Mouse (Mus musculus) thymus, postnatal 14 days (tissue): ENCODE results near the gene Smtn.
A peak's percentile ranks its signal among the peaks of the same experiment; 100 is the strongest.

ENCODE experiments used
- DNase-seq: peaks from one replicate; pipeline ENCODE4 v3.0.0; 2021

Gene Smtn

GRCm38 (mm10) chr11:3526207-3526606, 14.2 kb downstream of the Smtn start:
- DNase-seq, result no peak

GRCm38 (mm10) chr11:3525560-3525959, 14.9 kb downstream of the Smtn start:
- no peak for DNase-seq

- DNase-seq, result no peak
These were observed 16.4 kb downstream of the Smtn start for GRCm38 (mm10) chr11:3523840-3524582.

GRCm38 (mm10) chr11:3522285-3523000, 18.0 kb downstream of the Smtn start:
- no peak for DNase-seq

- DNase-seq, result no peak
These were observed 18.8 kb downstream of the Smtn start for GRCm38 (mm10) chr11:3521339-3522224.

GRCm38 (mm10) chr11:3520919-3521318, 19.5 kb downstream of the Smtn start:
- DNase-seq, result no peak

GRCm38 (mm10) chr11:3519756-3520398, 20.5 kb downstream of the Smtn start:
- DNase-seq, result no peak

GRCm38 (mm10) chr11:3519051-3519726, 21.2 kb downstream of the Smtn start:
- no peak for DNase-seq

GRCm38 (mm10) chr11:3517846-3518732, 22.3 kb downstream of the Smtn start:
- no peak for DNase-seq

- peak; percentile 36 for DNase-seq
These were observed 23.3 kb downstream of the Smtn start for GRCm38 (mm10) chr11:3516859-3517845.

GRCm38 (mm10) chr11:3516121-3516520, 24.3 kb downstream of the Smtn start:
- DNase-seq, result no peak

- no peak for DNase-seq
These were observed 24.8 kb downstream of the Smtn start for GRCm38 (mm10) chr11:3515637-3516036.

GRCm38 (mm10) chr11:3515216-3515615, 25.2 kb downstream of the Smtn start:
- no peak for DNase-seq

GRCm38 (mm10) chr11:3514529-3515054, 25.8 kb downstream of the Smtn start, which contains the start of gene Selenom:
Gene Selenom, plus strand, starts transcription at chr11:3514684.
- peak; percentile 85 for DNase-seq

GRCm38 (mm10) chr11:3513291-3513690, 27.1 kb downstream of the Smtn start:
- DNase-seq, result no peak

GRCm38 (mm10) chr11:3510321-3510720, 30.1 kb downstream of the Smtn start:
- no peak for DNase-seq

- no peak for DNase-seq
These were observed 31.0 kb downstream of the Smtn start for GRCm38 (mm10) chr11:3509181-3510085.

GRCm38 (mm10) chr11:3508226-3508625, 32.2 kb downstream of the Smtn start:
- DNase-seq, result no peak
